Comparison of ENCODE assay signal across 18 mouse cellular contexts in the genomic region with DNA sequence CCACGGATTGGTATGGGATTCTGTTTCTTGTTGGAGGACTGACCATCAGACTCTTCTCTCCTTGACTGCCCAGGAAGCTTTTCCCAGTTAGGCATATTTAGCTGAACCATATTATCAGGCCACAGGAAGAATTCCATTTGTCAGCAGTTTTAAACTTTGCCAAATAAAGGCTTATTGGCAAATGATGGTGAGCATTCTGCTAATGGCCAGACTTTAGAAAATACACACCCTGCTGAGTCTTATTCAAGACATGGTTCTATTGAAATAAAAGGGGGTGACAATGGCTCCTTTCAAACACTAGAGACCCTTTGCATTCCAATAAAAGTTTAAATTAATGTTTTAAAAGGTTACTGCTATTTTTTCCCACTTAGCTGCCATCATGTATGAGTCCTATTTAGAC.
"Had no signal": no experiment of that assay in that cellular context is flagged by ENCODE, and none has a peak within 500 bp of the region (broad histone marks: within the 10 kb centered on the region; RNA-seq: fewer than 3 reads in every experiment).

No protein-coding gene starts in this region.

- H3K27ac ChIP-seq: midbrain, embryonic 12.5 days; neural tube, embryonic 13.5 days; neural tube, embryonic 15.5 days; stomach, embryonic 15.5 days; stomach, postnatal 0 days had no signal

- H3K9me3 ChIP-seq: midbrain, embryonic 12.5 days; neural tube, embryonic 15.5 days; stomach, embryonic 15.5 days had no signal

- H3K4me2 ChIP-seq: lung, embryonic 14.5 days; midbrain, embryonic 12.5 days; neural tube, embryonic 13.5 days; neural tube, embryonic 15.5 days; stomach, embryonic 15.5 days had no signal

- H3K4me1 ChIP-seq: stomach, embryonic 15.5 days had no signal

- DNase-seq: lung, adult 18-20 months; lung, embryonic 14.5 days; lung, postnatal 10 days; lung, postnatal 4 days; midbrain, embryonic 14.5 days; retina, postnatal 1 day; right cerebral cortex, adult 18-20 months; right cerebral cortex, postnatal 14 days; thymus, adult 2 months; thymus, postnatal 25 days; thymus, postnatal 4 days had no signal

- H3K9ac ChIP-seq: lung, embryonic 14.5 days; midbrain, embryonic 12.5 days; neural tube, embryonic 13.5 days; neural tube, embryonic 15.5 days; stomach, embryonic 15.5 days had no signal

- H3K27me3 ChIP-seq: midbrain, embryonic 12.5 days; neural tube, embryonic 13.5 days; neural tube, embryonic 15.5 days; stomach, embryonic 15.5 days had no signal

- H3K4me3 ChIP-seq: midbrain, embryonic 10.5 days; midbrain, embryonic 12.5 days; myocyte; neural tube, embryonic 13.5 days; neural tube, embryonic 15.5 days; stomach, embryonic 15.5 days had no signal

- H3K36me3 ChIP-seq: midbrain, embryonic 10.5 days; midbrain, embryonic 12.5 days; neural tube, embryonic 13.5 days; neural tube, embryonic 15.5 days; stomach, embryonic 15.5 days had no signal
